Mouse (Mus musculus) forebrain, embryonic 11.5 days (tissue): ENCODE data around the gene Mgarp. TPM values are rescaled to one million over a fixed set of nuclear protein-coding genes. Genes with fewer than 3 reads are reported as not detected.

Experiments used
- polyA plus RNA-seq: library from polyadenylated mRNA; unstranded; fragments of >200 nt; fragmentation: Nextera tagmentation; extraction: Ambion mirVana; gene quantifications from 2 replicates; pipeline ENCODE4 v1.2.1, GENCODE M21; 2014

The Mgarp gene
- polyA plus RNA-seq, 1 experiment from 2014 or later, result 5.2 TPM

Other genes with a start within 250 kb of the Mgarp start
- 14.7 and 15.2 TPM in 2 replicates for gene Noct, start 172.3 kb downstream of the Mgarp start, polyA plus RNA-seq
- 46.7 and 48.3 TPM in 2 replicates for gene Elf2, start 56.1 kb downstream of the Mgarp start, polyA plus RNA-seq
- 628 and 672 TPM in 2 replicates for gene Ndufc1, start 12.2 kb upstream of the Mgarp start, polyA plus RNA-seq
- 61.5 and 62.6 TPM in 2 replicates for gene Naa15, start 18.4 kb upstream of the Mgarp start, polyA plus RNA-seq
- 14.4 and 14.8 TPM in 2 replicates for gene Rab33b, start 87.2 kb upstream of the Mgarp start, polyA plus RNA-seq
- 4.3 and 4.6 TPM in 2 replicates for gene Setd7, start 164.1 kb upstream of the Mgarp start, polyA plus RNA-seq